Mouse (Mus musculus): ENCODE results near the gene Ttll13. TPM values are rescaled to one million over a fixed set of nuclear protein-coding genes. Genes with fewer than 3 reads are reported as not detected.

The Ttll13 gene
- 1.2 and 2.1 TPM in 2 replicates for polyA plus RNA-seq (2015; fragmentation: Nextera tagmentation; extraction: Ambion mirVana)

- Histone ChIP-seq H3K27ac (peak within 1 kb of the TSS; percentile 78), H3K9ac (peak within 1 kb of the TSS; percentile 59), H3K36me3 (0 out of 2 replicates have a peak, but pooled peaks cover 4% of the 10 kb centered on the region), H3K4me2 (peak within 1 kb of the TSS; percentile 65), H3K4me3 (replicated peaks) (peak within 1 kb of the TSS; percentile 55), H3K4me1 (no peaks in the 10 kb centered on the region), H3K9me3 (replicated peaks) (no peaks in the 10 kb centered on the region), H3K27me3 (no peaks in the 10 kb centered on the region)
- WGBS = under 1% methylated on average over 48 of the region's 48 CpGs
- ATAC-seq (replicated peaks; ENCODE audit: low FRiP score) = peak; percentile 98
These were observed at the start of gene Ttll13 for GRCm38 (mm10) chr7:80246148-80246721. Ttll13 (plus strand) TSS chr7:80246376.

- Histone ChIP-seq H3K27me3 (no peaks in the 10 kb centered on the region), H3K4me1 (peaks cover 57% of the 10 kb centered on the region), H3K9me3 (replicated peaks) (no peaks in the 10 kb centered on the region), H3K36me3 (peaks cover 6% of the 10 kb centered on the region; the same call in 1 of the 2 replicates), H3K27ac (peak overlapping the region; percentile 94), H3K4me2 (peak overlapping the region; percentile 78), H3K4me3 (replicated peaks) (peak overlapping the region; percentile 64), H3K9ac (peak overlapping the region; percentile 73; the same call in 1 of the 2 replicates)
- WGBS = 15% methylated on average over 4 of the region's 4 CpGs
- ATAC-seq (replicated peaks; ENCODE audit: low FRiP score) = no peak
These were observed 48.8 kb upstream of the Ttll13 start for GRCm38 (mm10) chr7:80197371-80197770.

- Histone ChIP-seq H3K4me1 (peaks cover 57% of the 10 kb centered on the region), H3K36me3 (peaks cover 7% of the 10 kb centered on the region; the same call in 1 of the 2 replicates), H3K9me3 (replicated peaks) (no peaks in the 10 kb centered on the region), H3K27ac (peak overlapping the region; percentile 94), H3K9ac (peak overlapping the region; percentile 73), H3K27me3 (no peaks in the 10 kb centered on the region), H3K4me2 (peak overlapping the region; percentile 78), H3K4me3 (replicated peaks) (peak overlapping the region; percentile 64)
- under 1% methylated on average over 70 of the region's 74 CpGs for WGBS
- peak; percentile 93 for ATAC-seq (replicated peaks; ENCODE audit: low FRiP score)
These were observed 48.0 kb upstream of the Ttll13 start for GRCm38 (mm10) chr7:80197941-80198778.

GRCm38 (mm10) chr7:80198863-80199262 lies 47.3 kb upstream of the Ttll13 start:
- Histone ChIP-seq H3K4me1 (peaks cover 59% of the 10 kb centered on the region), H3K4me3 (replicated peaks) (peak overlapping the region; percentile 64), H3K4me2 (peak overlapping the region; percentile 78), H3K27ac (peak overlapping the region; percentile 94), H3K9me3 (replicated peaks) (no peaks in the 10 kb centered on the region), H3K36me3 (peaks cover 7% of the 10 kb centered on the region; the same call in 1 of the 2 replicates), H3K27me3 (no peaks in the 10 kb centered on the region), H3K9ac (peak overlapping the region; percentile 73)
- WGBS = 0% methylated on average over 11 of the region's 11 CpGs
- ATAC-seq (replicated peaks; ENCODE audit: low FRiP score) = peak; percentile 9; the same call in 1 of the 2 replicates

- Histone ChIP-seq H3K4me2 (peak overlapping the region; percentile 78), H3K4me1 (peaks cover 59% of the 10 kb centered on the region), H3K9me3 (replicated peaks) (no peaks in the 10 kb centered on the region), H3K9ac (peak overlapping the region; percentile 73), H3K27ac (peak overlapping the region; percentile 94), H3K36me3 (peaks cover 7% of the 10 kb centered on the region; the same call in 1 of the 2 replicates), H3K27me3 (no peaks in the 10 kb centered on the region), H3K4me3 (replicated peaks) (peak overlapping the region; percentile 64)
- WGBS = 26% methylated on average over 6 of the region's 6 CpGs
- ATAC-seq (replicated peaks; ENCODE audit: low FRiP score) = no peak
These were observed 46.9 kb upstream of the Ttll13 start for GRCm38 (mm10) chr7:80199286-80199685.

GRCm38 (mm10) chr7:80199851-80200587 lies 46.2 kb upstream of the Ttll13 start:
- WGBS = 46% methylated on average over 11 of the region's 11 CpGs
- Histone ChIP-seq H3K27ac (no peak overlapping the region), H3K4me2 (peak overlapping the region; percentile 78), H3K4me1 (peaks cover 64% of the 10 kb centered on the region), H3K9me3 (replicated peaks) (no peaks in the 10 kb centered on the region), H3K27me3 (no peaks in the 10 kb centered on the region), H3K9ac (no peak overlapping the region), H3K4me3 (replicated peaks) (peak overlapping the region; percentile 64), H3K36me3 (peaks cover 7% of the 10 kb centered on the region; the same call in 1 of the 2 replicates)
- no peak for ATAC-seq (replicated peaks; ENCODE audit: low FRiP score)

GRCm38 (mm10) chr7:80200588-80200945 lies 45.6 kb upstream of the Ttll13 start:
- no peaks in the 10 kb centered on the region for H3K27me3 ChIP-seq
- peaks cover 7% of the 10 kb centered on the region; the same call in 1 of the 2 replicates for H3K36me3 ChIP-seq
- no peak overlapping the region for H3K4me3 ChIP-seq (replicated peaks)
- no peak for ATAC-seq (replicated peaks; ENCODE audit: low FRiP score)
- H3K27ac ChIP-seq = no peak overlapping the region
- H3K9ac ChIP-seq = no peak overlapping the region
- H3K4me2 ChIP-seq = peak overlapping the region; percentile 78; the same call in 1 of the 2 replicates
- WGBS = 50% methylated on average over 6 of the region's 6 CpGs
- H3K4me1 ChIP-seq = peaks cover 69% of the 10 kb centered on the region
- no peaks in the 10 kb centered on the region for H3K9me3 ChIP-seq (replicated peaks)

DNA sequence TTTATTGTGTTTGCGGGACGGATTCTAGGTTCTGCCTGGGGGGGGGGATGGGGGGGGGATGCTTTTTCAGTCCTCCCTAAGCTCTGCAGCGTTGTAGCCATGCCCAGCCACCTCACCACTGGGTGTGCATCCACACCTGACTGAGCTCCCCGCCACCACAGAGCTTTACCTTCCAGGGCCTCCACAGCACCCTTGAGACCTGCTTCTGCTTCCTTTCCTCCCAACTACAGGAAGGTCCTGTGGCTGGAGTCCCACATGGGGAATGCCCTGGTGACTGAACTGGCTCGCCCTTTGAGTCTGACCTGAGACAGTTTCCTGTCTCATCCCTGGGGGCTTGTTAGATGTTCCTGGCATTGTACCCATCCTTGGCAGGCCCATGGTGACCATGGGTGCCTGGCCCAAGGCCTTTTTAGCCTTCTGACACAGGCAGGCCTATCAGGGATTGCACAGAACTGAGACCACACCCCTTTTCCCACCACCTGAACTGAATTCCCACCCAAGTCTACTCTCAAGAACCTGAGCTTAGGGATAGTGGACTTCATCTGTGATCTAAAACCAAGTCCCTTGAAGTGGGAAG lies 45.1 kb upstream of the Ttll13 start:
- Histone ChIP-seq H3K36me3 (peaks cover 7% of the 10 kb centered on the region; the same call in 1 of the 2 replicates), H3K27me3 (no peaks in the 10 kb centered on the region), H3K9ac (no peak overlapping the region), H3K9me3 (replicated peaks) (no peaks in the 10 kb centered on the region), H3K4me2 (no peak overlapping the region), H3K4me1 (peaks cover 74% of the 10 kb centered on the region), H3K27ac (no peak overlapping the region), H3K4me3 (replicated peaks) (no peak overlapping the region)
- no peak for ATAC-seq (replicated peaks; ENCODE audit: low FRiP score)
- WGBS = 59% methylated on average over 5 of the region's 5 CpGs

DNA sequence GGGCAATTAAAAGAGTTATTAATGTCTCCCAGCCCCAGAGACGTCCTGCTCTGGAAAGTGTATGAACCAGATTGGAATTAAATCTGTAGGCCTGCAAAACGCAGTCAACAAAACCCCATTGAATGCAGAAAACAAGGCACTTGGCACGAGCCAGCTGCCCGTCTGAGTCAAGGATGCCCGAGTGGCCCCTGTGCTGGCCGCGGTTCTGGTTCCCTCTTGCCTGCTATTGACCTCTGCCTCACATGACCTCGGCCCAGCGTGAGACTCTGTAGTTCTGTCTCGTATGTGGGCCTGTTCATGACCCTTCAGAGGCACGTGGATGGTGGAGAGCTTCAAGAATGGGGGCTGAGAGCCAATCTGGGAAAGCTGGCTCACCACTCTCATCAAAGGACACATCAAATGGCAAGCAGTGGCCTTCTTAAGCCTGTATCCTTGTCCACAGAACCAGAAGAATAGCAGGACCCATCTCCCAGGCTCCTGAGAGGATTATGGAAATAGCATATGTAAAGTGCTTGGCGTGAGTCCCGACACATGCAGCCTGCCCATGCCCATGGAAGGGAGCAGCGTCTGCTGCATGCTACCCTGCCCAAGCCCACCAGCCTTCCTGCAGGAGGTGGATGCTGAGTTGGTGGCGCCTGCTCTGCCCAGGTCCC lies 44.2 kb upstream of the Ttll13 start:
- Histone ChIP-seq H3K27ac (no peak overlapping the region), H3K4me1 (peaks cover 82% of the 10 kb centered on the region), H3K9ac (no peak overlapping the region), H3K36me3 (peaks cover 7% of the 10 kb centered on the region; the same call in 1 of the 2 replicates), H3K4me3 (replicated peaks) (no peak overlapping the region), H3K9me3 (replicated peaks) (no peaks in the 10 kb centered on the region), H3K4me2 (no peak overlapping the region), H3K27me3 (no peaks in the 10 kb centered on the region)
- 88% methylated on average over 15 of the region's 15 CpGs for WGBS
- ATAC-seq (replicated peaks; ENCODE audit: low FRiP score) = no peak

GRCm38 (mm10) chr7:80202961-80203360 lies 43.2 kb upstream of the Ttll13 start:
- Histone ChIP-seq H3K4me1 (peaks cover 83% of the 10 kb centered on the region), H3K27ac (no peak overlapping the region), H3K9ac (no peak overlapping the region), H3K9me3 (replicated peaks) (no peaks in the 10 kb centered on the region), H3K27me3 (no peaks in the 10 kb centered on the region), H3K4me3 (replicated peaks) (no peak overlapping the region), H3K4me2 (no peak overlapping the region), H3K36me3 (peaks cover 7% of the 10 kb centered on the region; the same call in 1 of the 2 replicates)
- ATAC-seq (replicated peaks; ENCODE audit: low FRiP score) = no peak
- WGBS = 80% methylated on average over 5 of the region's 5 CpGs

DNA sequence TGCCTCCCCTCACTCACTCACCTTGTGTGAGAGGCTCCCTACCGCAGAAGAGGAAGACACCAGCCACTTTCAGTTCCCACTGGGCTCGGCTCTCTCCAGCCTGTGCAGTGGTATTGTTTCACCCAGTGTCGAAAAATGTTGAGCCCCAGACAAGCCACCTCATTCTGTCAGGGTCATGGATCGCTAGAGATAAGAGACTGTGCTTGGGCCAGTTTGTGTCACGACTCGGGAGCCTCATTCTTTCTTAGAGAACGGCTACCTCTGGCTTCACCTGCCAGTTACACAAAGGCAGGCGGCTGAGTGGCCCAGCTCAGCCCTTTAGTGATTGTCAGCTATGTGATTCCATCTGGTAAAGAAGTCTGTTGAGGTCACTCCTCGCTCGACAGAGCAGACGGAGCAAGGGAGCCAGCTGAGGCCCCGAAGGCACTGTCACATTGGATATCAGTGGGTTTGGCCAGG lies 42.5 kb upstream of the Ttll13 start:
- H3K36me3 ChIP-seq = peaks cover 7% of the 10 kb centered on the region; the same call in 1 of the 2 replicates
- peaks cover 90% of the 10 kb centered on the region for H3K4me1 ChIP-seq
- no peaks in the 10 kb centered on the region for H3K9me3 ChIP-seq (replicated peaks)
- ATAC-seq (replicated peaks; ENCODE audit: low FRiP score) = no peak
- no peaks in the 10 kb centered on the region for H3K27me3 ChIP-seq
- no peak overlapping the region for H3K4me3 ChIP-seq (replicated peaks)
- 0 out of 2 replicates have a peak overlapping the region, but pooled peaks have one; percentile 24 for H3K27ac ChIP-seq
- WGBS = 42% methylated on average over 12 of the region's 12 CpGs
- H3K4me2 ChIP-seq = no peak overlapping the region
- no peak overlapping the region for H3K9ac ChIP-seq
